Mouse (Mus musculus) neural tube, embryonic 14.5 days (tissue): Measurements from ENCODE around the gene Sema6d. TPM values are rescaled to one million over a fixed set of nuclear protein-coding genes. Genes with fewer than 3 reads are reported as not detected.
"Not testable (repeated sequence)": the region's sequence is repeated elsewhere in the genome, so short reads cannot be mapped to it uniquely, and the experiment has no call there.

Source experiments
- ATAC-seq: fragments of 200-750 bp; cut with Nextera tagmentation; 2 replicates; pipeline ENCODE4 v1.8.0; 2017; ENCODE audit warnings: low read depth, mild to moderate bottlenecking, moderate TSS enrichment, moderate library complexity
- H3K27ac ChIP-seq: fragments of 300-500 bp; sonication (generic); 2 replicates; pipeline ENCODE4 v1.5.1; 2014; ENCODE audit warnings: low read depth, mild to moderate bottlenecking, control low read depth, low read length, moderate library complexity, mixed read lengths
- H3K27me3 ChIP-seq: fragments of 300-500 bp; sonication (generic); 2 replicates; pipeline ENCODE4 v1.6.1; 2014; ENCODE audit warnings: low read length; ENCODE audit not compliant: control insufficient read depth, insufficient read depth
- H3K36me3 ChIP-seq: fragments of 300-500 bp; sonication (generic); 2 replicates; pipeline ENCODE4 v1.6.1; 2014; ENCODE audit warnings: low read length, mixed read lengths; ENCODE audit not compliant: control insufficient read depth, insufficient read depth
- H3K4me1 ChIP-seq: fragments of 300-500 bp; sonication (generic); 2 replicates; pipeline ENCODE4 v1.6.1; 2014; ENCODE audit warnings: low read length; ENCODE audit not compliant: control insufficient read depth, insufficient read depth
- H3K4me2 ChIP-seq: fragments of 300-500 bp; sonication (generic); 2 replicates; pipeline ENCODE4 v1.6.1; 2014; ENCODE audit warnings: mild to moderate bottlenecking, low read depth, low read length, control low read depth
- H3K4me3 ChIP-seq: fragments of 300-500 bp; sonication (generic); 2 replicates; pipeline ENCODE4 v1.5.1; 2014; ENCODE audit warnings: low read depth, low read length, control low read depth, mixed read lengths
- H3K9ac ChIP-seq: fragments of 300-500 bp; sonication (generic); replicated peaks from 2 replicates; pipeline ENCODE4 v1.6.1; 2014; ENCODE audit warnings: low read depth, mild to moderate bottlenecking, control low read depth, low read length, mixed read lengths
- H3K9me3 ChIP-seq: fragments of 300-500 bp; sonication (generic); 2 replicates; pipeline ENCODE4 v1.6.1; 2016; ENCODE audit warnings: low read length; ENCODE audit not compliant: control insufficient read depth
- WGBS: fragments of 180-500 bp; shearing (Covaris S2); extraction: QIAGEN DNeasy Blood & Tissue Kit; methylation state at CpG from one replicate; pipeline ENCODE4 v1.1.7; 2014; 5-methylcytosine and 5-hydroxymethylcytosine counted together
- polyA plus RNA-seq: library from polyadenylated mRNA; unstranded; fragments of >200 nt; fragmentation: Nextera tagmentation; extraction: Ambion mirVana; gene quantifications from 2 replicates; pipeline ENCODE4 v1.2.1, GENCODE M21; 2014

The Sema6d gene
- polyA plus RNA-seq, 1 experiment from 2014 or later, result 75.5 TPM

DNA sequence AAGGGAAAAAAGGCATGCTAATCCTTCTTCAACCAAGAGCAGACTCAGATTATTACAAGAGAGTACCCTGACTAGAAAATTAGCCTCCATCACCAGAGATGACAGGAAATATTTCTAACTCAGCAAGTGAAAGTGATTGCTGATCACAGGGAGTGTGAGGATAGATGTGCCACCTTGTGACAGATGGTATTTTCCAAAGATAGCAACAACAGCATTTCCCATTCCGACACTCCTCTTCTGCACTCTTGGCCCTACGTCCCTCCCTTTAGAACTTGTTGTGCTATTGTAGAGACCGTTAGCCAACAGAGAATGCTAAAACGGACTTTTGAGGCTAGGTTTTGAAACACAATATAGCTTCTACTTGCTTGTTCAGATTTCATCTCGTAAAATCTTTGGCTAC, 243.1 kb downstream of the Sema6d start:
- Histone ChIP-seq H3K4me1 (no peaks in the 10 kb centered on the region), H3K36me3 (no peaks in the 10 kb centered on the region), H3K27ac (no peak overlapping the region), H3K9ac (no peak overlapping the region), H3K4me2 (no peak overlapping the region), H3K27me3 (no peaks in the 10 kb centered on the region), H3K4me3 (no peak overlapping the region), H3K9me3 (no peaks in the 10 kb centered on the region)
- ATAC-seq, result no peak
- WGBS, result 90% methylated on average over 5 of the region's 5 CpGs

DNA sequence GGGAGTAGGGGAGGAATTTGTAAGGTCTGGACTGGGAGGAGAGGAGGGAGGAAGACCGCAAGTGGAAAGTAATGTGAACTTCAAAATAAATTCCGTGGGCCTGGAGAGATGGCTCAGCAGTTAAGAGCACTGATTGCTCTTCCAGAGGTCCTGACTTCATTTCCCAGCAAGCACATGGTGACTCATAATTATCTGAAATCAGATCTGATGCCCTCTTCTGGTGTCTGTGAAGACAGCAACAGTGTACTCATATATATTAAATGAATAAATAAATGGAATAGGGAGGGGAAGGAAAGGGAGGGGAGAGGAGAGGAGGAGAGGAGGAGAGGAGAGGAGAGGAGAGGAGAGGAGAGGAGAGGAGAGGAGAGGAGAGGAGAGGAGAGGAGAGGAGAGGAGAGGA, 244.9 kb downstream of the Sema6d start:
- H3K4me2 ChIP-seq, H3K27me3 ChIP-seq, H3K27ac ChIP-seq, H3K36me3 ChIP-seq, H3K9ac ChIP-seq, H3K4me3 ChIP-seq, H3K9me3 ChIP-seq, ATAC-seq, H3K4me1 ChIP-seq: not testable (repeated sequence)
- WGBS, result 89% methylated on average over 2 of the region's 2 CpGs

DNA sequence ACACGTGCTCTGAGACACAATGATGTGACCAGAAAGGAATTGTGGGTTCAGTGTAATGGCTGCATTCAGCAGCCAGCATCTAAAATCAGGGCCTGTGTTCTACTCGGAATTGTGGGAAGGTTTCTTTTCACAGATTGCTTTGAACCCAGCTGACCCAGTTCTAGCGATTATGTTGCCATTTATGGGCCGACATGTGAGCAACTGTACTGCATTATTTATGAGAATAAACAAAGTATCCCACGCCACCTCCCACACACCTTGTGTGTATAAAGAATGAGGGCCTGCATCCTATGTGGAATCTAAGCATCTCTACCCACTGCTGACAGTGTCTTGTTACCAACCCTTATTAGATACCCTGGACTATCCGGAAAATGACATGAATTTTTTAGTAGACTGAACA, 248.5 kb downstream of the Sema6d start:
- no peaks in the 10 kb centered on the region for H3K36me3 ChIP-seq
- H3K9me3 ChIP-seq, result no peaks in the 10 kb centered on the region
- H3K9ac ChIP-seq, result no peak overlapping the region
- no peak overlapping the region for H3K4me2 ChIP-seq
- no peak overlapping the region for H3K27ac ChIP-seq
- no peaks in the 10 kb centered on the region for H3K27me3 ChIP-seq
- ATAC-seq, result no peak
- no peaks in the 10 kb centered on the region for H3K4me1 ChIP-seq
- 50% methylated on average over 6 of the region's 6 CpGs for WGBS
- no peak overlapping the region for H3K4me3 ChIP-seq

DNA sequence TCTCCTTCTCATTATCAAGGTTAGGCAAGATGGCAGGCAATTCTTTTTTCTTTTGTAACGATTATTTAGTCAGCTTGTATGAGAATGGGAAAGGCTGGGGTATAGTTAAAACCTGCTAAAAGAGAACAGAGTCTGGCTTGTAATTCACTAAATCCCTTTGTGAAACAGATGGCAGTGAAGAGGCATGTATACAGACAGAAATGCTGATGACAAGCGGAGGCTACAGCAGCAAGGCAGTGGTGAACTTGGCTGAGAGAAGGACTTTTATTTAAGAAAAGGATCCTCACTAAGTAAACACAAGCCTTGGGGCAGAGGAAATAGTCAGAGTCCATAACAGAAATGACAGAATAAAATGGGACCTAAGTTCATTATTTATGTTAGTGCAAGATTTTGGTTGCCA, 264.4 kb downstream of the Sema6d start:
- H3K9ac ChIP-seq, result no peak overlapping the region
- 82% methylated on average over 2 of the region's 2 CpGs for WGBS
- no peaks in the 10 kb centered on the region for H3K4me1 ChIP-seq
- no peak overlapping the region for H3K4me3 ChIP-seq
- no peaks in the 10 kb centered on the region for H3K9me3 ChIP-seq
- no peak for ATAC-seq
- H3K36me3 ChIP-seq, result no peaks in the 10 kb centered on the region
- no peak overlapping the region for H3K4me2 ChIP-seq
- no peaks in the 10 kb centered on the region for H3K27me3 ChIP-seq
- no peak overlapping the region for H3K27ac ChIP-seq

DNA sequence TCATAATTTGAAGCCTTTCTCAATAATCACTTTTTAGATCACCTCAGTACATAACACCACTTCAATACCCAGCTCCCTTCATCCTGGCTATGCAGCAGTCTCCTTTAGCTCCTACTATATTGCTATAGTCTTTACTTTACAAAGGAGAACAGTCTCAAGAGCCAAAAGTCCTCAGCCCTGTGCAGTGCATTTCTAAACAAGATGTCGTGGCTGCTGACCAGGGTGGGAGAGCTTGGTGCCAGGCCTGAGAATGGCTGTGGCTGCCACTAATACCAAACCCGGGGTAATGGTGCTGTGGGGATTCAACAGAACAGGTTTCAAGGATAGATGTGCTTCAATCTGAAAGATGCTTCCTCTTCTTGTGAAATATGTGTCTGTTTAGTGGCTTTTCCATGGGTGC, 264.9 kb downstream of the Sema6d start:
- no peak overlapping the region for H3K4me2 ChIP-seq
- ATAC-seq, result no peak
- H3K27me3 ChIP-seq, result no peaks in the 10 kb centered on the region
- no peak overlapping the region for H3K9ac ChIP-seq
- no peaks in the 10 kb centered on the region for H3K4me1 ChIP-seq
- no peaks in the 10 kb centered on the region for H3K9me3 ChIP-seq
- H3K27ac ChIP-seq, result no peak overlapping the region
- no peak overlapping the region for H3K4me3 ChIP-seq
- WGBS, result 89% methylated on average over 2 of the region's 2 CpGs
- H3K36me3 ChIP-seq, result no peaks in the 10 kb centered on the region

DNA sequence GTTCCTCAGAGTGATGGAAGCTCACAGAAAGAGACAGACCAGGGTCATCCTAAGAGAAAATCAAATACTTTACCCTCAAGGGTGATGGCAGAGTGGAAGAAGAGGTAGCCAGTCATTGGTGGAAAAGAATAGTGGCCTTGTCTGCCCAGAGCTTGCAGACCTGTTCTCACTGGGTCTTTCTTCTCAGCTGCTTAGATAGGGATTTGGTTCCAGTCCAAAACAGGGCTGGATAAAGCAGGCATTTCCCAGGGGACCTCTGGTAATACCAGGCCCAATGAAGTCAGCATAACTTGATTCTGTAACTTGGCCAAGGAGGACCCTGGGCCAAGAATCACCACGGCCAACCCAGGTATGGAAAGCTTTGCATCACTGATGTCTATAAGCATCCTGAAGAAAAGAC, 279.5 kb downstream of the Sema6d start:
- WGBS, result 75% methylated on average over 1 of the region's 1 CpGs
- no peak overlapping the region for H3K9ac ChIP-seq
- H3K9me3 ChIP-seq, result no peaks in the 10 kb centered on the region
- H3K4me1 ChIP-seq, result no peaks in the 10 kb centered on the region
- H3K4me2 ChIP-seq, result no peak overlapping the region
- H3K4me3 ChIP-seq, result no peak overlapping the region
- H3K27ac ChIP-seq, result no peak overlapping the region
- H3K36me3 ChIP-seq, result no peaks in the 10 kb centered on the region
- no peak for ATAC-seq
- H3K27me3 ChIP-seq, result no peaks in the 10 kb centered on the region

DNA sequence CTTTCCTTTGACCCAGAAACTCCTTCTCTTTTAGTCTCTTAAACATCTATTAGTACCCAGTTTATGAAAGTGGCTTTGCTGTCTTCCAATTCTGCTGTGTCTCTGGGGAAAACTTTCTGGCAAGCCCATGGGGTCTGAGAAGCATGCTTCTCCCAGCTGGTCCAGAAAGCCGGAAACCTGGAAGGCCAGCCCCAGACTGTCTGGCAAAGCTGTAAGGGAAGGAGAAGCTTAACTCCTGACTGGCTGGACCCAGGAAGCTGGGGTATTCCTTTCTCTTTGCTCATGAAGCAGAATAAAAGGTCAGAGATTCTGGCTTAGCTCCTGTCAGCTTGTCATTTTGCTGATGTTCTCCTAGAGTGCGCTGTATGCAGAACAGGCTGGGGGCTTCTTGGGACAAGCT, 280.2 kb downstream of the Sema6d start:
- ATAC-seq, result no peak
- WGBS, result 64% methylated on average over 2 of the region's 2 CpGs
- no peak overlapping the region for H3K4me2 ChIP-seq
- H3K36me3 ChIP-seq, result no peaks in the 10 kb centered on the region
- H3K9ac ChIP-seq, result no peak overlapping the region
- no peak overlapping the region for H3K4me3 ChIP-seq
- H3K9me3 ChIP-seq, result no peaks in the 10 kb centered on the region
- H3K4me1 ChIP-seq, result no peaks in the 10 kb centered on the region
- no peaks in the 10 kb centered on the region for H3K27me3 ChIP-seq
- H3K27ac ChIP-seq, result no peak overlapping the region

DNA sequence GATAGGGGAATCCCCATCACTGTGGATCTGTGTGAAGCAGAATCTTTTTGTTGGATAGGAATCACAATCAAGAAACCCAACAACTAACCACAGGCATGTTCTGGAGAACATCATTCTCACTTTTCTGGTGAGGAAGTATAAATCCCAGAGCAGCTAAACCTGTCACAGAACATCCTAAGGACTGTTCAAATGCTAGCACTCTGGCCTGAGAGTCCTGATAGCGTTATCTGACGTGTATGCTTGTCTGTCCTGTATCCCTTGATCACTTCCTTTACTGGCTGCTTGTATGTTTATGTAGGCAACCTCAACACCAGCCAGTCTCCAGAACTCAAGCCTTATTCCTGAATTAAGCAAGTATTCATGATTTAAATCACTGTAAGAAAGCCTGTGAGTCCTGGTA, 281.6 kb downstream of the Sema6d start:
- H3K27ac ChIP-seq, result no peak overlapping the region
- H3K4me1 ChIP-seq, result no peaks in the 10 kb centered on the region
- H3K9me3 ChIP-seq, result no peaks in the 10 kb centered on the region
- no peak overlapping the region for H3K9ac ChIP-seq
- no peaks in the 10 kb centered on the region for H3K36me3 ChIP-seq
- H3K4me2 ChIP-seq, result no peak overlapping the region
- ATAC-seq, result no peak
- WGBS, result 83% methylated on average over 2 of the region's 2 CpGs
- no peaks in the 10 kb centered on the region for H3K27me3 ChIP-seq
- H3K4me3 ChIP-seq, result no peak overlapping the region

DNA sequence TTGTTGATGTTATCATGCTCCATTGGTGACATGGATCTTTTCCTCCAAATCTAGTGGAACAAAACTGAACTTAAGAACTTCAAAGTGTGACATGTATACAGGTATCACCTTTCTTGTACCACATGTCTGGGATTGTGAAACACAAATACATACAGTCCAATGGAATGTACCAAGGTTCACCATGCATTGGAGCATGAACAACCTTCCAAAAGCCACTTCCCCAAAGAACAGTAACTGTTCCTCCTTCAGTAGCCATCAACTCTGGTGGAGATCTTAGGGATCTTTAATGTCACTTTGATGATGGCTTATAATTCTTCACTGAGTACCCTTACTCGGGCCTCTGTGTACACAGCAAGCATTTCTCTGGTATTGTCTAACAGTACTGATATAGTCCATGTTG, 295.3 kb downstream of the Sema6d start:
- Histone ChIP-seq H3K4me1 (no peaks in the 10 kb centered on the region), H3K27ac (no peak overlapping the region), H3K4me3 (no peak overlapping the region), H3K27me3 (no peaks in the 10 kb centered on the region), H3K9ac (no peak overlapping the region), H3K4me2 (no peak overlapping the region), H3K9me3 (no peaks in the 10 kb centered on the region), H3K36me3 (no peaks in the 10 kb centered on the region)
- no peak for ATAC-seq
- WGBS, result 86% methylated on average over 1 of the region's 1 CpGs

DNA sequence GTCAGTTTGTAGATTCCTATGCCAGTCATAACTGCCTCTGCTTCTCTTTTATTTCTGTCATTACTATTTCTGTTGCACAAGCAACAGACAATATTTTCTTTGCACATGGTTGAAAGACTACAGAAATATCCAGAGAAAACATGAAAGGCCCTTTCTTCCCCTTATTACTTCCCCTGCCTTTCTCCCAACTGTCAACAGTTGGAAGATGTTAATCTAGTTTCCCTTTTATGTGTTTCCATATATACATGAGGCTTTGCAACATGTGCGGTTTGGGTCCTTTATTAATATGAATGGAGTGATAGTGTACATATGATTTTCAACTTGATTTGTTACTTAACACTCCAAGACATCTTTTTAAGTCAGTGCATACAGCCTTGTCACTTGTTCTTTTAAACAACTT, 296.0 kb downstream of the Sema6d start:
- Histone ChIP-seq H3K27ac (no peak overlapping the region), H3K27me3 (no peaks in the 10 kb centered on the region), H3K4me3 (no peak overlapping the region), H3K9ac (no peak overlapping the region), H3K4me2 (no peak overlapping the region), H3K4me1 (no peaks in the 10 kb centered on the region), H3K9me3 (no peaks in the 10 kb centered on the region), H3K36me3 (no peaks in the 10 kb centered on the region)
- WGBS, result 74% methylated on average over 1 of the region's 1 CpGs
- ATAC-seq, result no peak
